Mouse (Mus musculus) CH12.LX (cell line): Measurements from ENCODE around the gene Cyp2c68. TPM values are rescaled to one million over a fixed set of nuclear protein-coding genes. Genes with fewer than 3 reads are reported as not detected.
"Not testable (repeated sequence)": the region's sequence is repeated elsewhere in the genome, so short reads cannot be mapped to it uniquely, and the experiment has no call there.

Source experiments
- DNase-seq: peaks from one replicate; pipeline ENCODE4 v3.0.0-alpha.2; 2013; ENCODE audit errors: extremely low read depth
- H3K27ac ChIP-seq: 2 replicates; pipeline ENCODE4 v1.5.1; 2012; ENCODE audit warnings: low read depth, mild to moderate bottlenecking, control low read depth, moderate library complexity; ENCODE audit not compliant: insufficient read depth
- H3K27me3 ChIP-seq: replicated peaks from 2 replicates; pipeline ENCODE3; 2012; ENCODE audit warnings: inconsistent platforms
- H3K36me3 ChIP-seq, 2 experiments: replicated peaks in 1 of 2; 2 replicates each; pipeline versions ENCODE3 to v1.6.1; 2012; ENCODE audit warnings: inconsistent platforms in 1 of 2, low read length in 1 of 2, mild to moderate bottlenecking in 1 of 2, mixed read lengths in 1 of 2, moderate library complexity in 1 of 2; ENCODE audit not compliant: control insufficient read depth in 1 of 2, insufficient read depth in 1 of 2
- H3K4me1 ChIP-seq, 2 experiments: 2 replicates each; pipeline ENCODE4 v1.6.1; 2012; ENCODE audit warnings: inconsistent platforms in 1 of 2, moderate library complexity in 1 of 2; ENCODE audit not compliant: insufficient read depth in 2 of 2, control insufficient read depth in 1 of 2
- H3K4me2 ChIP-seq: 2 replicates; pipeline ENCODE4 v1.6.1; 2012; ENCODE audit warnings: low read depth, mild to moderate bottlenecking, control low read depth; ENCODE audit not compliant: poor library complexity, insufficient read depth, severe bottlenecking
- H3K4me3 ChIP-seq, 3 experiments: fragments of 150-350 bp in 1 of 3; sonication (generic) in 1 of 3; replicated peaks in 1 of 3; 2 replicates each; pipeline versions ENCODE3 to v1.5.1; 2011 to 2012; ENCODE audit warnings: low read depth in 2 of 3, low read length in 2 of 3, mild to moderate bottlenecking in 2 of 3, moderate library complexity in 2 of 3, control low read depth in 1 of 3, improper control_type of control experiment in 1 of 3, inconsistent platforms in 1 of 3, mixed read lengths in 1 of 3; ENCODE audit not compliant: poor library complexity in 1 of 3
- H3K79me2 ChIP-seq: replicated peaks from 2 replicates; pipeline ENCODE4 v1.6.1; 2012; ENCODE audit warnings: mild to moderate bottlenecking, moderate library complexity; ENCODE audit not compliant: control insufficient read depth, poor library complexity, insufficient read depth, severe bottlenecking; ENCODE audit errors: extremely low read depth
- H3K9ac ChIP-seq: 2 replicates; pipeline ENCODE4 v1.6.1; 2012; ENCODE audit warnings: low read depth, mild to moderate bottlenecking, control low read depth, moderate library complexity; ENCODE audit not compliant: insufficient read depth
- H3K9me3 ChIP-seq: replicated peaks from 2 replicates; pipeline ENCODE3; 2012; ENCODE audit warnings: low read length, inconsistent platforms, mixed read lengths
- CHD2 ChIP-seq: IDR thresholded peaks from 2 replicates; pipeline ENCODE4 v1.6.1; 2011; ENCODE audit warnings: low read length, improper control_type of control experiment
- CTCF ChIP-seq, 2 experiments: IDR thresholded peaks in 1 of 2; conservative IDR thresholded peaks in 1 of 2; 2 replicates each; pipeline ENCODE4 v1.5.1; 2011 to 2012; ENCODE audit warnings: low read depth in 2 of 2, low read length in 2 of 2, improper control_type of control experiment in 1 of 2, inconsistent platforms in 1 of 2, mild to moderate bottlenecking in 1 of 2, moderate library complexity in 1 of 2
- ELF1 ChIP-seq: IDR thresholded peaks from 2 replicates; pipeline ENCODE4 v1.6.1; 2014; ENCODE audit warnings: low read depth, mild to moderate bottlenecking, inconsistent platforms, low read length, improper control_type of control experiment
- HCFC1 ChIP-seq: IDR thresholded peaks from 2 replicates; pipeline ENCODE4 v1.6.1; 2012; ENCODE audit warnings: low read depth, mild to moderate bottlenecking, inconsistent platforms, low read length, improper control_type of control experiment
- IRF4 ChIP-seq: IDR thresholded peaks from 2 replicates; pipeline ENCODE4 v1.6.1; 2014; ENCODE audit warnings: low read depth, mild to moderate bottlenecking, inconsistent platforms, low read length, improper control_type of control experiment
- JUN ChIP-seq: IDR thresholded peaks from 2 replicates; pipeline ENCODE4 v1.6.1; 2011; ENCODE audit warnings: low read depth, mild to moderate bottlenecking, low read length, improper control_type of control experiment, moderate library complexity; ENCODE audit not compliant: insufficient read depth
- JUND ChIP-seq: conservative IDR thresholded peaks from 2 replicates; pipeline ENCODE4 v1.6.1; 2011; ENCODE audit warnings: low read depth, low read length, improper control_type of control experiment
- KAT2A ChIP-seq: IDR thresholded peaks from 2 replicates; pipeline ENCODE4 v1.6.1; 2012; ENCODE audit warnings: low read length, improper control_type of control experiment, inconsistent platforms; ENCODE audit not compliant: insufficient replicate concordance
- MXI1 ChIP-seq: IDR thresholded peaks from 2 replicates; pipeline ENCODE4 v1.6.1; 2011; ENCODE audit warnings: mild to moderate bottlenecking, low read depth, low read length, improper control_type of control experiment
- MYC ChIP-seq: IDR thresholded peaks from 2 replicates; pipeline ENCODE4 v1.6.1; 2011; ENCODE audit warnings: low read depth, mild to moderate bottlenecking, improper control_type of control experiment, low read length
- PAX5 ChIP-seq: IDR thresholded peaks from 2 replicates; pipeline ENCODE4 v1.6.1; 2012; ENCODE audit warnings: low read length, inconsistent platforms, mixed read lengths
- POLR2A ChIP-seq: IDR thresholded peaks from 2 replicates; pipeline ENCODE4 v1.6.1; 2011; ENCODE audit warnings: low read depth, mild to moderate bottlenecking, improper control_type of control experiment, low read length
- POLR2AphosphoS2 ChIP-seq: IDR thresholded peaks from 2 replicates; pipeline ENCODE4 v1.6.1; 2011; ENCODE audit warnings: low read depth, low read length, improper control_type of control experiment
- SIN3A ChIP-seq: IDR thresholded peaks from 2 replicates; pipeline ENCODE4 v1.6.1; 2012; ENCODE audit warnings: low read length, improper control_type of control experiment, inconsistent platforms
- SMC3 ChIP-seq: IDR thresholded peaks from 2 replicates; pipeline ENCODE4 v1.6.1; 2011; ENCODE audit warnings: low read depth, low read length, improper control_type of control experiment
- TCF12 ChIP-seq: IDR thresholded peaks from 2 replicates; pipeline ENCODE4 v1.6.1; 2014; ENCODE audit warnings: low read depth, mild to moderate bottlenecking, inconsistent platforms, low read length, improper control_type of control experiment
- USF1 ChIP-seq: IDR thresholded peaks from 2 replicates; pipeline ENCODE4 v1.6.1; 2014; ENCODE audit warnings: low read depth, mild to moderate bottlenecking, inconsistent platforms, low read length, improper control_type of control experiment
- ZKSCAN1 ChIP-seq: IDR thresholded peaks from 2 replicates; pipeline ENCODE4 v1.6.1; 2012; ENCODE audit warnings: low read depth, inconsistent platforms, low read length, improper control_type of control experiment, borderline replicate concordance
- ZMIZ1 ChIP-seq: IDR thresholded peaks from 2 replicates; pipeline ENCODE4 v1.6.1; 2012; ENCODE audit warnings: low read depth, mild to moderate bottlenecking, inconsistent platforms, low read length, improper control_type of control experiment
- dilution Hi-C: fragments of 300-500 bp; cut with MboI; formaldehyde crosslinking; loops from 2 replicates; pipeline ENCODE4 v1.14.3; 2020; ENCODE audit warnings: low sequenced_read_pairs; ENCODE audit not compliant: extremely low pct_unique_long_range_greater_than_20kb, extremely low pct_ligation_motif_present
- in situ Hi-C: fragments of 300-500 bp; cut with MboI; formaldehyde crosslinking; loops from 3 replicates; pipeline ENCODE4 v1.14.3; 2019; ENCODE audit warnings: low sequenced_read_pairs, low pct_ligation_motif_present, low pct_unique_long_range_greater_than_20kb, mixed read lengths
- polyA plus RNA-seq: library from polyadenylated mRNA; unstranded; fragments of >175 nt; gene quantifications from 2 replicates; pipeline ENCODE4 v1.2.1, GENCODE M21; 2012; ENCODE audit warnings: low read depth; ENCODE audit not compliant: insufficient read length
- total RNA-seq, 2 experiments: library from RNA; depleted of rRNA; stranded (reverse); fragments of 300-350 nt in 1 of 2; fragments of >200 nt in 1 of 2; gene quantifications; 2 replicates each; pipeline ENCODE4 v1.2.3; 2012 to 2014

Gene Cyp2c68
- total RNA-seq (2012; rRNA removed) (not detected in 2 replicates), total RNA-seq (2014; rRNA removed) (0.14 and 0.16 TPM in 2 replicates), polyA plus RNA-seq (0.23 TPM in 1 of 2 replicates, not detected in the other)

GRCm38 (mm10) chr19:39740920-39741319, at the start of gene Cyp2c68:
Gene Cyp2c68 (minus strand): TSS chr19:39741054.
- no peak for DNase-seq
- Histone ChIP-seq H3K27ac (no peak within 1 kb of the TSS), H3K4me2 (no peak within 1 kb of the TSS), H3K9ac (no peak within 1 kb of the TSS), H3K4me1 (peaks cover 0 to 3% of the 10 kb centered on the region in 2 experiments; a peak in 1 of 4 replicates), H3K4me3 (no peak within 1 kb of the TSS), H3K79me2 (no peaks in the 10 kb centered on the region), H3K27me3 (no peaks in the 10 kb centered on the region), H3K36me3 (no peaks in the 10 kb centered on the region), H3K9me3 (no peaks in the 10 kb centered on the region)
- dilution Hi-C loops = no loop called here
- in situ Hi-C loops = no loop called here
- TF ChIP-seq HCFC1 (no peak), SMC3 (no peak), PAX5 (no peak), USF1 (no peak), ZMIZ1 (no peak), POLR2AphosphoS2 (no peak), JUN (no peak), JUND (no peak), TCF12 (no peak), ELF1 (no peak), MYC (no peak), CHD2 (no peak), SIN3A (no peak), POLR2A (no peak), KAT2A (no peak), CTCF (conservative IDR thresholded peaks at IDR 0.05 in 1 of 2, IDR thresholded peaks at IDR 0.05 in 1 of 2; ENCODE audit: low read depth in 2 of 2, low read length in 2 of 2) (no peak), IRF4 (no peak), ZKSCAN1 (no peak), MXI1 (no peak)

- H3K27ac ChIP-seq, H3K9ac ChIP-seq, dilution Hi-C loops, H3K27me3 ChIP-seq, H3K79me2 ChIP-seq, H3K36me3 ChIP-seq, H3K4me1 ChIP-seq, H3K9me3 ChIP-seq, H3K4me2 ChIP-seq, H3K4me3 ChIP-seq, in situ Hi-C loops: not testable (repeated sequence)
- peak; percentile 4 for DNase-seq
Observed at GRCm38 (mm10) chr19:39785458-39785857, 44.6 kb upstream of the Cyp2c68 start.
